Mouse (Mus musculus): ENCODE measurements around the gene Olfr1199.

The Olfr1199 gene

DNA sequence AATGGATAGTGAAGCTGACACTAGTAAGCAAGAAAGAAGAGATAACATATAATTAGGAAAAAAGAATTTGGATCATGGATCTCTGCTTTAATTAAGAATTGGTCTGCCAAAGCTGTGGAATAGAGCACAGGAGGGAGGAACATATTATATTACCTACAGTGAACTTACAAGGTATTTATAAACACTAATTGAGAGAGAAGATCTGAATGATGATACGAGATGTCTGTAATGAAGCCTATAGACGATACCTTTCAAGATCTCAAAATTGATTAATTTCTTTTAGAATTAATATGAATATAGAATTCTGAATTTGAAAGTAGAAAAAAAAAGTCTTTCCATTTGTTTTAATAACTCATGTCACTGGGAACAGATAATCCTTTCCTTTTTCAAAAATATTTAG, at the start of gene Olfr1199:
Olfr1199 (minus strand) TSS at position 101 of the 400 bp plus-strand sequence.
- DNase-seq: no peak

DNA sequence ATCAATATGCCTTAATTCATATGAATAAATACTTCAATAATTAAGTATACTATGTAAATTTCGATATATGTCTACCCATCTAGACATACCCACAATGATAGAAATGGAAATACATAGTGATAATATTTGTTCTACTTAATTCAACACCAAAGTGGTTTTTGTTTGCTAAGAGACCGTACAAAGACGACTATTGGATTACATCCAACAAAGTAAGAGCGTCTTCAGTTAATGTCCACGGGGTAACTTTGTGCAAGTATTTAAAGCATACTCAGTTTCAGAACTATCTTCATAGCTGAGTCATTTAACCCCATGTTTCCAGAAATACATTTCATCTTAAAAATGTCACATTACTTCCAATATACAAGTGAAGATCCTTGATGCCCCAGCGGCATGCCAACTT, 32.5 kb upstream of the Olfr1199 start, which contains the start of gene Olfr1201:
Olfr1201 (plus strand) TSS at position 301 of the 400 bp plus-strand sequence.
- no peak for DNase-seq

DNA sequence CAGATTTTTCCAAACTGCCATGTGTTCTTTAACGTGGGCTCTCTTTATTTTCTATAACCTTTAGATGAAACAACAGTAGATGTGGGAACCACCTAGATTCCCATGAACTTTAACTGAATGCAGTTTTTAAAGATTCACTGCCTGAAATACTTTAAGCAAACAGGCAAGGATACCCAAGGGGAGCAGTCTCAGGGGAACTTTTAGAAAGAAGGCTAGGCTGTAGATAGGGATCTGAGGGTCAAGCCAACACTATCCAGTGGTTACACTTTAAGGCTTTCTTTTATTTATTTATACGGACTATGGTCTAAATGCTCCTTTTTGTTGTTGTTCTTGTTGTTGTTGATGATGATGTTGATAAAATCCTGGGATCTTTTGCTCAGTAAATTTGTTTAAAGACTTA, 10.1 kb upstream of the Olfr1199 start, which contains the start of gene Olfr1200:
Olfr1200 (minus strand) TSS at position 101 of the 400 bp plus-strand sequence.
- DNase-seq: no peak

DNA sequence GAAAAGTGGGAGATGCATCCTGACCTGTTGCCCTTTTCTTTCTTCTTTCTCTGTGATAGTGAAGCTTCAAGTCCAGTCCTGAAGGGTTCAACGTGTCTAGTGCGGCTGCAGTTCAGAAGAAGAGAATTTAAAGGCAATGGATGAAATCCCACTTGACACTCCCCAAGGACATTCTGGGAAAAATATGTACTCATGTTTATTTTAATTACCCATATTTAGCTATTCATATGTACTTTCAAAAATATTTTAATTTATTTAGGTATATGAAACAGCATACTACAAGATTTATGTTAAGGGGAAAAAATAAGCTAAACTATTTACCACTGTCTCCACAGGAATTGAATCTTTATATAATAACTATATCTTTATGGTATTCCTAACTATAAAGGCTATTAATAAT, 9.0 kb downstream of the Olfr1199 start, which contains the start of gene Olfr1198:
Olfr1198 (minus strand) TSS at position 101 of the 400 bp plus-strand sequence.
- DNase-seq: no peak

DNA sequence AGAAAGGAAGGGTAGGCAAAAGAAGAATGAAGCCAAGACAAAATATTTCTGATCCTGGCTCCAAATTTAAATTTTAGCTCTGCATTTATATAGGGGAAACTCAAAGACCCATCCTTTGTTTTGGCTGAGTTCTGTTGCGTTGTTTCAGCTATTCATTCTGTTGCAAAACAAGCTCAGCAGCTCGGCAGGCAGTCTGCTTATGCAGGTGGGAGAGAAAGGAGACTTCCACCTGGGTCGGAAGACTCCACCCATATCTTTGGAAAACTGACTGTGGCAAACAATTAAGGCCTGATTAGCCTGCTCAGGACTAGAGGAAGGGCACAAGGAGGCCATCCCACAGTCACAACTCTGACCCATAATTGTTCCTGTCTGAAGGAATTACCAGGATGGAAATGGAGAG, 16.9 kb downstream of the Olfr1199 start:
- no peak for DNase-seq

DNA sequence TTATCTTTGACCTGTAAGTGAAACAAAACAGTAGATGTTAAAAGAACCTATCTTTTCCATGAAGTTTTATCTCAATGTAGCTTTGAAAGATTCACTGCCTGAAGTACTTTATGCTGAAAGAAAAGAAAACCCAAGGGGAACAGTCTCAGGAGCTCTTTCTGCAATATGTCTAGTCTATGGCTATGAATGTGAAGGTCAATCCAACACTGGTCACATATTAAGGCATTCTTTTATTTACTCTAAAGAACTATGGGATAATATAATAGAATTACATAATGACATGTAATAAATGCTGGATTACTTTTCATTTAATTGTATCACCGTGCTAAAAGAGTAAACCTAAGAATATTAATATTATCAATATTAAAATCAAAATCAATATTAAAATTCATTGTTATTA, 28.0 kb downstream of the Olfr1199 start, which contains the start of gene Olfr1197:
Olfr1197 (minus strand) TSS at position 101 of the 400 bp plus-strand sequence.
- DNase-seq: no peak

DNA sequence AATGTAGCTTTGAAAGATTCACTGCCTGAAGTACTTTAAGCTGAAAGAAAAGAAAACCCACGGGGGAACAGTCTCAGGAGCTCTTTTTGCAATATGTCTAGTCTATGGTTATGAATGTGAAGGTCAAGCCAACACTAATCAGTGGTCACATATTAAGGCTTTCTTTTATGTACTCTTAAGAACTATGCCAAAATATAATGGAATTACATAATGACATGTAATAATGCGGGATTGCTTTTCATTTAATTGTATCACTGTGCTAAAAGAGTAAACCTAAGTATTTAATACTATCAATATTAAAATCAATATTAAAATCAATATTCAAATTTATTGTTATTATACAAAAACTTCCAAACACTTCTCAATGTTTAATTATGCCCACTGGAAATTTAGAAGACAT, 55.8 kb downstream of the Olfr1199 start, which contains the start of gene Olfr1196:
Olfr1196 (minus strand) TSS at position 101 of the 400 bp plus-strand sequence.
- DNase-seq: no peak
